Mouse (Mus musculus) heart, postnatal 25 days (tissue): Measurements from ENCODE around the gene Plcb4. TPM values are rescaled to one million over a fixed set of nuclear protein-coding genes. Genes with fewer than 3 reads are reported as not detected.
"Not testable (repeated sequence)": the region's sequence is repeated elsewhere in the genome, so short reads cannot be mapped to it uniquely, and the experiment has no call there.

ENCODE experiments used
- DNase-seq: peaks from one replicate; pipeline ENCODE4 v3.0.0; 2022; ENCODE audit warnings: low spot score
- intact Hi-C: fragments of 180-260 bp; cut with DNase I; formaldehyde crosslinking; loops from one replicate; pipeline ENCODE4 v1.15.1; 2025
- total RNA-seq, 2 experiments: library from RNA; stranded (reverse); gene quantifications; 2 replicates each; pipeline ENCODE4 v1.2.3; 2021

Plcb4 gene
- total RNA-seq, 2 experiments from 2014 or later = 71.2 to 71.9 TPM

DNA sequence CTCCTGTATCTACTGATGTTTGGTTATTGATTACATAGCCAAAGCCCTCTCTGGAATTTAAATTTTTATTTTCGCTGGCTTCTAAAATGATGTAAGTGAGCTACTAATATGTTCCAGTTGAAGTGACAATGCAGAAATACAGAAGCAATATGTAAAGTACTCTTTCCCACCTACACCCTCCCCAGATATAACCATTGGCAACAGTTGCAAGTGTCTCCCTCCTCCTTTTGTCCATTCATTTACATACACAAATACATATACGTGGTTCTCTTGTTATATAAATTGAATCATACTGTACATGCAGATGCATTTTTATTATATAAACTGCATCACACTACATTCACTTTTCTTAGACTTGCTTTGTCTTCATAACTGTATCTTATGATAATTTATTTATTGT is 8.7 kb downstream of the Plcb4 start:
- intact Hi-C loops = no loop called here

DNA sequence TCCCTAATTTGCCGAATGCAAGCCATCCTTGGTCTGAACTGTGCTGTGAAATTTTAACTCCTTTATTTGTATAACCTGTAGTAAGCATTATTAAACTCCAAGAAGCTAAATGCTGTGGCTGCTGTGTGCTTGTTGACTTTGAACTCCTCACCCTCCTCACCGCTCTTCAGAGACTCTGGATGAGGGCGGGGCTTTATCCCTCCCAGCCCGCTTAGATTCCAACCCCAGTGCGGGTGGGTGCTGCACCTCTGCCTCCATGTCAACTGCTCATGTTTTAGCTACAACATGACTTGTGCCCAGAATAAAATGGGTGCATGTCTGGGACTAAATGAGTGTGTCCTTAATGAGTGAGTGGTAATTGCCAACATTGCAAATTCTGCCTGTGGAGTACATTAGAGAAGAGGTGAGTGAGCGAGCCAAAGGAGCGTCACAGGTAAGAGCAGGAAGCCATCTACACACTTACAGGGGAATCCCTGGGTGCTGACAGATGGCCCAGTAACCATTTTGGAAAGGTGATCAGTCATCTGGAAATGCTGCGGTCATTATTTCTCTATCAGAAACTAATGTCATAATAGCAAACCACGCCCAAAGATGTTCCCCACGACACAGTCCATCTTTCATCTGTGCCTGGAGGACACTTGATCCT is 13.8 kb downstream of the Plcb4 start:
- DNase-seq = no peak
- intact Hi-C loops = no loop called here

More for the DNA sequence above, 8.7 kb downstream of the Plcb4 start:
- no peak for DNase-seq

GRCm38 (mm10) chr2:135673649-135674048 is 14.8 kb downstream of the Plcb4 start:
- intact Hi-C loops = no loop called here
- DNase-seq = no peak

- no peak for DNase-seq
- intact Hi-C loops = no loop called here
These were observed 16.5 kb downstream of the Plcb4 start for GRCm38 (mm10) chr2:135675284-135675683.

- intact Hi-C loops = no loop called here
- DNase-seq = no peak
These were observed 18.2 kb downstream of the Plcb4 start for GRCm38 (mm10) chr2:135676978-135677501.

DNA sequence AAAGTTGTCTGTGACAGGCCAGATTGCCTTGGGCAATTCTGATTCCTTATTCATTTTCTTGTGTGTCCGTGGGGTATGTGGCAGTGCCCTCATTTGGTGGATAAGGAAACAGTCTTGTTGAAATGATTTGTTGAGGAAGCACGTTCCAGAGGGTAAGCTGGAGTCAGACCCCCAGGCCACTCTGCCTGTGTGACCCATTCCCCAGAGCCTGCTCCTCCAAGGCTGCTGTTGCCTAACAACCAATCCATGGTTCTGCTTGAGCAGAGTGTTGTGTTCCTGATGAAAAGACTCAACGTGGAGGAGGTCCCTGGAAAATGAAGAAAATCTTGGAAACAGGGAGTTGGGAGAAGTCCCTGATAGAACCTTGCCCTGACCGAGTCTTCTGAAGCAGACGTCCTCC is 18.8 kb downstream of the Plcb4 start:
- intact Hi-C loops = no loop called here

DNA sequence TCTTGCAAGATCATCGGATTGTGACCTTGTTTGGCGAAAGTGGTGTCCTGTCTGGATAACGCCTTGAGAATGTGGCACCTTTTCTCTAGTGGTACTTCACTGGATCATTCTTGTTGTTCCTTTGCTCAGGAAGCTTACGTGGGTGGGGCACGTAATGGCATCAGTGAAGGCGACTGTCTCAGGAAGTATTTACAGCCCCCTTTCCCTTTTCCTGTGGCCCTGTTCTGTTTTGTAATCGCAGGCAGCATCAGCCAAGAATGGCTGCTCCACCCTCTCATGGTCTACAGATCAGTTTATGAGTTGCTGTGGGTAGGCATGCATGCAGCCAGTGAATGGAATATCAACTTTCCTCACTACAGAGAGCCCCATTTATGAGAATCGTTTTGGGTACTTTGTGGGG is 21.2 kb downstream of the Plcb4 start:
- no peak for DNase-seq

More for the DNA sequence above, 18.8 kb downstream of the Plcb4 start:
- no peak for DNase-seq

GRCm38 (mm10) chr2:135680406-135681134 is 21.8 kb downstream of the Plcb4 start:
- intact Hi-C loops = no loop called here
- DNase-seq = no peak

More for the DNA sequence above, 21.2 kb downstream of the Plcb4 start:
- intact Hi-C loops = no loop called here

GRCm38 (mm10) chr2:135683684-135684440 is 25.1 kb downstream of the Plcb4 start:
- no peak for DNase-seq
- intact Hi-C loops = no loop called here

DNA sequence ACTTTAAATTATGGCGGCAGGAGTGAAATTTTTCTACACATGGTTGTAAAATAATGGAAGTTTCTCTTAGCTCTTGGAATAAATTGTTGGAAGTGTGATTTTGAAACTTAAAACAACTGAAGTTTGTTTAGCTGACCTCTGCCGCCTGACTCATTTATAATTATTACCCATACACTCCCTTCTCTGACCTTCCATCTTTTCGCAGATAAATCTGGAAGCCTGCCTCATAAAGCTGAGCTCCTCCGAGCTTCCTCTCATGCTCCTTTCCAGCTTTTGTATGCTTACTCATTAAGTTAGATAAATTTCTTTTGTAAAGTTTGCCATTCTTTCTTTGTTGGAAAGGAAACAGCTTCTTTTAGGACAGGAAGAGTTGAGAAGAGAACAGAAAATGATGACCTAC is 27.9 kb downstream of the Plcb4 start:
- no peak for DNase-seq
- intact Hi-C loops = no loop called here

GRCm38 (mm10) chr2:135687585-135687984 is 28.8 kb downstream of the Plcb4 start:
- intact Hi-C loops = no loop called here
- DNase-seq = no peak

DNA sequence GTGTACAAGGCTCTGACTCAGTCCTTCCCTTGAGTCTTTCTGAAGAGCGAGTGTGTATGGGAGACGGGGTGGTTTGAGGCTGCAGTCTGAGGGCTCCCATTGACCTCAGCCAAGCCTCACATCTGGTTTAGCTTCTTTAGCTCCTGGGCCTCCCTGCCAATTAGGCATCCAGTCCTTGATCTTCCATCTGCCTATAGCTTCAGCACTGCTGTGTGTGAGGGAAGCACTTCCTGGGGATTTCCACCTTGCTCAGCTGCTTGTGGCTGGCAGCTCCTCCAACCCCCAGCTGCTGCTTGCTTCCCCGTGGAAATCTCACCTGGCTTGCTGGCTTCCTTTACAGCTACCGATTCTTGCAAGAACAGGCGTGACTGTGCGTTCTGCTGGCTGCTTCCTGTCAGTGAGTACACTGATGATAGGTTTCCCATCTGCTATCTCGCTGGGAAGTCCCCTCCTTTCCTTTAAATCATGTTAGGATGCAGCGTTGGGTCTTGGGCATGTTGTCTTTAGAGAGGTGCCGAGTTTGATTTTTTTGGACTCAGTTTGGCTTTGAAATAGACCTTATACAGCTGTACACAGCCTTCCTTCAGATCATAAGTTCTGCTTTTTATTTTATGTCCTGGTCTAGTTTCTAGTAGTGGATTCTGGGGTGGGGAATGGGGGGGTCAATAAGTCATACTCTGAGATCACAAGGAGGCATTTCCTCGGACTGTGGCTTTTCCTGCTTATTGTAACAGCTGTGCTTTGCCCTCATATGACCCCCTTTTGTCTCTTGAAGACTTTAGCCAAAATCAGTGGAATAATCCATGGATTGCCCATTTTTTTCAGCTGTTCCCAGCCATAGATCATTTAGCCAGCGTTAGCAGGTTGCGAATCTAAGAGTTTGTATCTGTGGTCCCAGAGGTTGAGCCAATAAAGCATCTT is 34.0 kb downstream of the Plcb4 start:
- intact Hi-C loops = loop anchor here (2.0 kb wide), 1 partner anchor 132 kb away; no protein-coding TSS in a partner anchor
- DNase-seq = peak; percentile 72

- intact Hi-C loops = no loop called here
- no peak for DNase-seq
These were observed 42.0 kb downstream of the Plcb4 start for GRCm38 (mm10) chr2:135700686-135701413.

- intact Hi-C loops = no loop called here
- no peak for DNase-seq
These were observed 45.9 kb downstream of the Plcb4 start for GRCm38 (mm10) chr2:135704673-135705072.

DNA sequence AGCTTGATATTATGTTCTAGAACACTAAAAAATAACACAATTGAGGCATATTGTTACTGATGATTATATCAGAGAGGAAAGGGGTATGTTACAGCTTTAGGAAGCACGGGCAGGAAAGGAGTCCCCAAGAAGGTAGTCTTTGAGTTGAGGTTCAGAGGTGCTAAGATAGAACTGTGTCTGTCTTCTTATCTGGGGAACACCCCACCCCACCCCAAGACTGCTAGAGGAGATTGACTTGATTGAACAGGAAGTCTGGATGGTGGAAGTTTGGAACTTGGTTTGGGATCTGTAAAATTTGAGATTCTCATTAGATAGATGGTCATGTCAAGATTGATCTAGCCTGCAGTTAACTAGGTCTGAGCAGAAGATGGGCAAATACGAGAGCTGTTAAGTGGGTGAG is 48.5 kb downstream of the Plcb4 start:
- intact Hi-C loops = no loop called here
- no peak for DNase-seq

DNA sequence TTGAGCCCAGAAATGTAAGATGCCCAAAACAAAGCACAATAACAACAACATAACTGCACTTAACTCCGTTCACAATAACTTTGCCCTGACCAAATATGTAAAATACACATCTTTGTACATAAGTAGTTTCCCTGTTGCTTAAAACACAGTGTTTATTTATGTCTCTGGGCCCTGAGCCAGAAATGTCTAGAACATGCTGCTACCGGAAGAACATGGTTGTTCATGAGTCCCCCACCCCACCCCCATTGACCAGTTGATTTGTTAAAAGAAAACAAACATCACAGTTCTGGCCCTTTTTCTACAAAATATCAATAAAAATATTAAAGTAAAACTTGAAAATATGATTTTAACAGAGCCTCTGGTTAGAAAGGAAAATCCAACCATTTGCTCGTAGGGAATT is 49.6 kb downstream of the Plcb4 start:
- intact Hi-C loops = no loop called here
- no peak for DNase-seq

DNA sequence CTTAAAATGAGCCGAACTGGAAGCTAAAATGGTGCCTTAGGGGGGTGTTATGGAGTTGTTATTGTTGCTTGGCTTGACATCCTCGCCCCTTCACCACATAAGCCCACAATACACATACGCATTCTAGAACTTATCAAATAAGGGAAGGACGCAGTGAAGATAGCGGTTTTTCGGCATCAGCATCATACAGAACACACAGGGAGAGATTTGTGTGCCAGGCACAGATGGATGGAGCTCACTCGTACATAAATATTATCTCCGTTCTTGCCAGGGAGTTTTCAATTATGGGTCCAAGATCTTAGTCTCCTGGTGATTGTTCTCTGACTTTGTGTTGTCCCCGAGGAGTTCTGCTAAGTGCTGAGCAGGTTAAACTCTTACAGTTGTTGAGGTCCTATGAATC is 50.0 kb downstream of the Plcb4 start:
- intact Hi-C loops = no loop called here
- no peak for DNase-seq

- intact Hi-C loops = loop anchor here (5.0 kb wide), 1 partner anchor 47 kb away; no protein-coding TSS in a partner anchor
- not testable (repeated sequence) for DNase-seq
These were observed 50.9 kb downstream of the Plcb4 start for GRCm38 (mm10) chr2:135709736-135710135.
